Mouse (Mus musculus) neural tube, embryonic 12.5 days (tissue): ENCODE data around the gene Grm1. TPM values are rescaled to one million over a fixed set of nuclear protein-coding genes. Genes with fewer than 3 reads are reported as not detected.

ENCODE experiments used
- ATAC-seq: fragments of 200-750 bp; cut with Nextera tagmentation; 2 replicates; pipeline ENCODE4 v1.8.0; 2017; ENCODE audit warnings: low read depth, mild to moderate bottlenecking, moderate TSS enrichment, moderate library complexity; ENCODE audit not compliant: low FRiP score
- H3K27ac ChIP-seq: fragments of 300-500 bp; sonication (generic); 2 replicates; pipeline ENCODE4 v1.5.1; 2016
- H3K27me3 ChIP-seq: fragments of 300-500 bp; sonication (generic); replicated peaks from 2 replicates; pipeline ENCODE4 v1.6.1; 2016; ENCODE audit warnings: mild to moderate bottlenecking
- H3K36me3 ChIP-seq: fragments of 300-500 bp; sonication (generic); 2 replicates; pipeline ENCODE4 v1.6.1; 2016; ENCODE audit warnings: mild to moderate bottlenecking
- H3K4me1 ChIP-seq: fragments of 300-500 bp; sonication (generic); 2 replicates; pipeline ENCODE4 v1.6.1; 2016
- H3K4me2 ChIP-seq: fragments of 300-500 bp; sonication (generic); replicated peaks from 2 replicates; pipeline ENCODE4 v1.6.1; 2016; ENCODE audit warnings: mild to moderate bottlenecking
- H3K4me3 ChIP-seq: fragments of 300-500 bp; sonication (generic); 2 replicates; pipeline ENCODE4 v1.5.1; 2016
- H3K9ac ChIP-seq: fragments of 300-500 bp; sonication (generic); 2 replicates; pipeline ENCODE4 v1.6.1; 2016; ENCODE audit warnings: mild to moderate bottlenecking
- H3K9me3 ChIP-seq: fragments of 300-500 bp; sonication (generic); 2 replicates; pipeline ENCODE4 v1.6.1; 2016; ENCODE audit warnings: mild to moderate bottlenecking
- WGBS: fragments of 180-500 bp; shearing (Covaris S2); methylation state at CpG from one replicate; pipeline ENCODE4 v1.1.7; 2016; 5-methylcytosine and 5-hydroxymethylcytosine counted together
- polyA plus RNA-seq: library from polyadenylated mRNA; unstranded; fragments of >200 nt; fragmentation: Nextera tagmentation; extraction: Ambion mirVana; gene quantifications from 2 replicates; pipeline ENCODE4 v1.2.1, GENCODE M21; 2016

Grm1 gene
- polyA plus RNA-seq, 1 experiment from 2014 or later = 0.19 TPM

DNA sequence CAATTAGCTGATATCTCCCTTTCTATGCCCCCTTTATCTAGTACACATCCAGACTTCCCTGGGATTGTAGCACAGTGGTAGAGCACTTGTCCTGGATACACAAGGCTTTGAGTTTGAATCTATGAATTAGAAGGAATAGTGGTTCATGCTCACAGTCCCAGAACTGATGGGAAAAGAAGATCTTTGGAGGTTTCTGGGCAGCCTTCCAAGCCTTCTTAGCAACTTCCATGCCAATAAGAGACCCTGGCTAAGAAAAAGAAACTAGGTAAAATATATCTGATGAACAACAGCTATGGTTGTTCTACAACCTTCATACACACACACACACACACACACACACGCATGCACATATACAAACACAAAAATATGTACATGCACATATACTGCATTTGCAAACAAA lies 286.8 kb downstream of the Grm1 start:
- Histone ChIP-seq H3K9ac (no peak overlapping the region), H3K27ac (no peak overlapping the region), H3K36me3 (no peaks in the 10 kb centered on the region), H3K4me3 (no peak overlapping the region), H3K4me1 (no peaks in the 10 kb centered on the region), H3K4me2 (no peak overlapping the region), H3K27me3 (no peaks in the 10 kb centered on the region), H3K9me3 (no peaks in the 10 kb centered on the region)
- 89% methylated on average over 1 of the region's 1 CpGs for WGBS
- ATAC-seq = no peak

DNA sequence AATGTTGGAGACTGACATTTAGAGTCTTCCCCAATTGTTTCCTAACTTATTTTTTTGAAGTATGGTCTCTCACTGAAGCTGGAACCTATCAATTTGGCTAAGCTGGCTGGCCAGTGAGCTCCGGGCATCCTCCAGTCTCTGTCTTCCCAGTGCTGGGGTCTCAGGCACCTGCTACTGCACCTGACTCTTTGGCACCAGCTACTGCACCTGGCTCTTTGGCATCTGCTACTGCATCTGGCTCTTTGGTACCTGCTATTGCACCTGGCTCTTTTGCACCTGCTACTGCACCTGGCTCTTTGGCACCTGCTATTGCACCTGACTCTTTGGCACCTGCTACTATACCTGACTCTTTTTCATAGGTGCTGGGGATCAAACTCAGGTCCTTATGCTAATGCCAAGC lies 291.7 kb downstream of the Grm1 start:
- Histone ChIP-seq H3K27me3 (no peaks in the 10 kb centered on the region), H3K9me3 (no peaks in the 10 kb centered on the region), H3K9ac (no peak overlapping the region), H3K4me2 (no peak overlapping the region), H3K36me3 (no peaks in the 10 kb centered on the region), H3K27ac (no peak overlapping the region), H3K4me1 (no peaks in the 10 kb centered on the region), H3K4me3 (no peak overlapping the region)
- no peak for ATAC-seq
- 69% methylated on average over 1 of the region's 1 CpGs for WGBS

DNA sequence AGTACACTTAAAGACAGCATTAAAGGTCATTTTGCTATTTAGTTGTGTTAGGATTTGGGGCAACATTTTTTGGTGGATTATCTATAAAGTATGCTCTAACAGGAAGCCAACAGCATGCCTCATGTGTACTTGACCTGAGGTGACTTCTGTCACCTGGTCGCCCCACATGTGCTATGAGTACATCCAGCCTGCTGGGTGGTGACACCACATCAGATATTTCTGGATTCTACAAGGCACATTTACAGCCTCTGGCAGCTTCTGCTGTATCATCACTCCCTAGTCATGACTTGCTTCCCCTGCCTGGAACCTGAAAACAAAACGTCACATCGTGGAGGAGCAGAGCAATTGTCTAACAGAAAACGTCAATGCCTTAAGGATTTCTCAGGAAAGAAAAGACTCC lies 292.2 kb downstream of the Grm1 start:
- Histone ChIP-seq H3K27ac (no peak overlapping the region), H3K4me3 (no peak overlapping the region), H3K9me3 (no peaks in the 10 kb centered on the region), H3K36me3 (no peaks in the 10 kb centered on the region), H3K4me1 (no peaks in the 10 kb centered on the region), H3K27me3 (no peaks in the 10 kb centered on the region), H3K4me2 (no peak overlapping the region), H3K9ac (no peak overlapping the region)
- no peak for ATAC-seq
- WGBS = 85% methylated on average over 4 of the region's 4 CpGs

DNA sequence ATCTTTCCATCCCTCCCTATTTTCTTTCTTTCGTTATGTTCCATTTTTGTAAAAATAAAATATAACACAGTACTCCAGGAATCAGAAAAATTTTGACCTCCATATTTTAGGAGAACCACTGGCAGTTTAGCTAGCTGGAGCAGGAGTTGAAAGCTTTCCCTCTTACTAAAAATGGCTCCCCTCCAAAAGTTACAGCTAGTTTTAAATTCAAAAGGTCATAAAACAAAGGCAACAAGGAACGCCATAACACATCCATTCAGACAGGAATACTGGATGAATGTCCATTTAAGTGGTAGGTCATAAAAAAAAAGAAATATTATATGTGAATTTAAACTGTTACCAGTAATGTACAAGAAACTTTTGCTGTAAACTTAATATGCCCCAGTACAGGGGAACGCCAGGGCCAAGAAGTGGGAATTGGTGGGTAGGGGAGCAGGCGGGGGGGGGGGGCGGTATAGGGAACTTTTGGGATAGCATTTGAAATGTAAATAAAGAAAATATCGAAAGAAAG lies 294.2 kb downstream of the Grm1 start:
- 75% methylated on average over 5 of the region's 6 CpGs for WGBS

DNA sequence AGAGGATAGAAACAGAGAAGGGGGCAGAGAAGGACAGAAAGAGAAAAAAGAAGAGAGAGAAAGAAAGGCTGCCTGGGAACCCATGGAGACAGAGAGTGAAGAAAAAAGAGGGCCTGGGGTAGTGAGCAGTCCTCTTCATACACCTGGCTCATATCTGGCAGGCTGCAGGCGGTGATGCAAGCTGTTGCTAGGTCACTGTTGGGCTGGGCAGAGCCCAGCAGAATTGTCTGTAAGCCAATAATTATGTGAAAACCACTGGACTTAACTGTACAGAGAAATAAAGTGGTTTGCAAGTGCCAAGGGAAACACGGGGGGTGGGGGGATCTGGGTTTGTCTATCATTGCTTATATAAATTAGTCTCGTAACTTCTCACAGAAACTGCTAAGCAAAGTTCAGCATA lies 297.0 kb downstream of the Grm1 start:
- H3K9me3 ChIP-seq = no peaks in the 10 kb centered on the region
- H3K9ac ChIP-seq = no peak overlapping the region
- no peaks in the 10 kb centered on the region for H3K27me3 ChIP-seq
- H3K4me1 ChIP-seq = no peaks in the 10 kb centered on the region
- H3K4me3 ChIP-seq = no peak overlapping the region
- no peak overlapping the region for H3K27ac ChIP-seq
- H3K4me2 ChIP-seq = no peak overlapping the region
- no peak for ATAC-seq
- 87% methylated on average over 3 of the region's 3 CpGs for WGBS
- H3K36me3 ChIP-seq = no peaks in the 10 kb centered on the region

More for the DNA sequence above, 294.2 kb downstream of the Grm1 start:
- no peak overlapping the region for H3K4me2 ChIP-seq
- no peak overlapping the region for H3K9ac ChIP-seq
- no peaks in the 10 kb centered on the region for H3K9me3 ChIP-seq
- ATAC-seq = no peak
- H3K27ac ChIP-seq = no peak overlapping the region
- H3K4me3 ChIP-seq = no peak overlapping the region
- no peaks in the 10 kb centered on the region for H3K36me3 ChIP-seq
- no peaks in the 10 kb centered on the region for H3K27me3 ChIP-seq
- no peaks in the 10 kb centered on the region for H3K4me1 ChIP-seq

DNA sequence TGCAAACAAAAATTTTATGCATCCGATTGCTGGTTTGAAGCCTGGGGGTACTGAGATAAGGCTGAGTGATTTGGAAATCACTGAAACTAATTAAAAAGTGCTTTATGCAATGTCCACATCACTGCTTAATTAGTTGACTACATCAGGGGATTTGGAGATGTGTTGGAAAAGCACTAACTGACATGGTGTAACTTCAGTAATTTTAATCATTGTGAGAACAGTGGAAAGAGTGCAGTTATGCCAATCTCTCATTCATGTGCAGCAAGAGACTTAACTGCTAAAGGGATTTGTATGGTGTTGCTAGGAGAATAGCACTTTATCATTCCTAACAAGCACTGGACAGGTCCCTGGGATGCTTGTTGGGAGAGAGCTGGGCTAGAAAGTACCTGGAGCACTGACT lies 307.3 kb downstream of the Grm1 start:
- WGBS = 83% methylated on average over 1 of the region's 1 CpGs
- Histone ChIP-seq H3K4me2 (no peak overlapping the region), H3K36me3 (no peaks in the 10 kb centered on the region), H3K4me1 (no peaks in the 10 kb centered on the region), H3K9ac (no peak overlapping the region), H3K4me3 (no peak overlapping the region), H3K27ac (no peak overlapping the region), H3K9me3 (no peaks in the 10 kb centered on the region), H3K27me3 (no peaks in the 10 kb centered on the region)
- ATAC-seq = 0 out of 2 replicates have a peak, but pooled peaks have one; percentile 29

DNA sequence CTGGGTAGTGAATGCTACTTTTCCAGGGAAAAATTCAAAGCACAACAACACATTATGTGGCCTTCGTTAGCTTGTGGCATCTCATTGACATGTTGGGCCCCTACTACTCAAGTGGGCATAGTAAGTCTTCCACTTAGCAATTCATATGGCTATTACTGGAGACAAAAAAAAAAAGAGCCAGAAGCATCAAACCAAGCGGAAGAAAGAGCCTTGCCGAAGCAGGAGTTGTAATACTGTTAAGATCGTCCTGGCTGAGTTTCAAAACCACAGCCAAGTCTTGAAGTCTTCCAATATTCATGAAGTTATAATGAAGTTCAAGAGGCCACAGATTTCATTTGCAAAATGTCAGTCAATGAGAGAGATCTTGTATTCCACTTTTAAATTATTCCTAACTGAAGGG lies 319.1 kb downstream of the Grm1 start:
- H3K27ac ChIP-seq = no peak overlapping the region
- H3K4me1 ChIP-seq = no peaks in the 10 kb centered on the region
- 84% methylated on average over 4 of the region's 4 CpGs for WGBS
- no peak overlapping the region for H3K4me2 ChIP-seq
- H3K9me3 ChIP-seq = no peaks in the 10 kb centered on the region
- H3K27me3 ChIP-seq = no peaks in the 10 kb centered on the region
- H3K4me3 ChIP-seq = no peak overlapping the region
- H3K9ac ChIP-seq = no peak overlapping the region
- no peaks in the 10 kb centered on the region for H3K36me3 ChIP-seq
- ATAC-seq = no peak

DNA sequence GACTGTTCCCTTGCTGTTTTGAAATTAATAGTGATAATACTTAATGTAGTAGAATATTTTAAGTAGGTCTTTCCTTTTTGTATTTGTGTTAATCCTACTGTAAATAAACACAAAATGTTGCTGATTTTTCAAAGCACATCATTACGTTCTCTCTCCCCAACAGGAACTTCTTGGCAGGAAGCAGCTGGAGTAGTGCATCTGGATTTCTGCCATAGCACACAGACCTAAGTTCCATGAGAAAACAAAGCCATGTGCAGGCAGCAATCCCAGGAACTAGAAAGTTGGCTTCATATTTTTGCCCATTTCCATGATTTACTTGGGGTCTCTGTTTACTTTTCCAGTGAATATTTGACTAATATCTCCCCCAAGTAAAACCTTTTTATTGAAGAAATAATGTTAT lies 320.9 kb downstream of the Grm1 start:
- no peak overlapping the region for H3K4me2 ChIP-seq
- H3K36me3 ChIP-seq = no peaks in the 10 kb centered on the region
- H3K27me3 ChIP-seq = no peaks in the 10 kb centered on the region
- no peak overlapping the region for H3K27ac ChIP-seq
- H3K4me3 ChIP-seq = no peak overlapping the region
- no peak for ATAC-seq
- H3K9me3 ChIP-seq = no peaks in the 10 kb centered on the region
- WGBS = 84% methylated on average over 1 of the region's 1 CpGs
- H3K4me1 ChIP-seq = no peaks in the 10 kb centered on the region
- no peak overlapping the region for H3K9ac ChIP-seq

DNA sequence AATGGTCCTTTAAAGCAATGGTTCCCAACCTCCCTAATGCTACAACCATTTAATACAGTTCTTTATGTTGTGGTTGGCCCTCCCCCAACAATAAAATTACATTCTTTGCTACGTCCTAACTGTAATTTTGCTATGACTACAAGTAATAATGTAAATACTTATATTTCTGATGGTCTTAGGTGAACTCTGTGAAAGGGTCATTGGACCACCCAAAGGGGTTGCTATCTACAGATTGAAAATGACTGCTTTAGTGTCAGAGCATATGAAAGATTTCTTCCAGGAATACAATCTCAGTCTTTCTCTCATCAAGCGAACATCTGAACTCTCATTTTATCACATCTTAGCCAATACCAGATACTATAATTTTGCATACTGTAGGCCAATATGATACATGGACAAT lies 321.4 kb downstream of the Grm1 start:
- H3K4me2 ChIP-seq = no peak overlapping the region
- no peaks in the 10 kb centered on the region for H3K4me1 ChIP-seq
- no peak overlapping the region for H3K4me3 ChIP-seq
- H3K9ac ChIP-seq = no peak overlapping the region
- no peak overlapping the region for H3K27ac ChIP-seq
- no peak for ATAC-seq
- no peaks in the 10 kb centered on the region for H3K9me3 ChIP-seq
- WGBS = 80% methylated on average over 2 of the region's 2 CpGs
- no peaks in the 10 kb centered on the region for H3K36me3 ChIP-seq
- no peaks in the 10 kb centered on the region for H3K27me3 ChIP-seq

DNA sequence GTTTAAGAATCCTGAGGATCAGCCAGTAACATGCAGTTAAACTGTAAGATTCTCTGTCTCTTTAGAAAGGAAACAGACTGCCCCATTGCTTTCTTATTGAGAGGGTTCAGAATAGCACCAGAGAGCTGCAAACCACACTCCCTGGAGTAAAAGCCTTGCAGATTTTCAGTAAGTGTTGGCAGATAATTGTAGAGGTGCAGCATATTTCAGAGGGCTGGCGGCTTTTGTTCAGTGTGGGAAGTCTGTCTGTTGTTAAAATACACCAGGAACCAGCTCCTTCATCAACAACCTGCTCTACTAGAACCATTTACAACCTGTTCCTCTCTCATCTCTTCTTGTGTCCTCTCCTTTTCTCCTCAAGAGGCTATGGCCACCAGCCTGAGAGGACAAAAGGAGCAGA lies 331.1 kb downstream of the Grm1 start:
- Histone ChIP-seq H3K9ac (no peak overlapping the region), H3K4me3 (no peak overlapping the region), H3K9me3 (no peaks in the 10 kb centered on the region), H3K27ac (no peak overlapping the region), H3K4me2 (no peak overlapping the region), H3K4me1 (no peaks in the 10 kb centered on the region), H3K36me3 (no peaks in the 10 kb centered on the region), H3K27me3 (no peaks in the 10 kb centered on the region)
- 97% methylated on average over 1 of the region's 1 CpGs for WGBS
- ATAC-seq = no peak

DNA sequence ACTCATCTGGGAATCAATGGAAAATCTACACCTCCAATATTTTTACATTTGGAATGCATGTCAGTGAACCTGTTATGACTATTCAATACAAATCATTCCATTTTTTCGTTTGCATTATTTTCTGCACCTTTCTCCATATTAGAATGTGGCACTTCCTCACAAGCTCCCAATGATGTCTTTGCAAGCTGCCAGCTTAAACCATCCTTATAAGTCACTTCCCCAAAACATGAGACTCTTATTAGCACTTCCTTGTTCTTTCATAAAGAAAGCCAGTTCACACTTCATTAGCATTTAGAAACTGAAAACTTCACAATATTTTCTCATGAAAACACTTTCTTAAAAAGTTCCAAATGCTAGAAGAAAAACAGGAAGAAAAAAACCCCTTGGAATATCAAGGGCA lies 338.1 kb downstream of the Grm1 start:
- no peak overlapping the region for H3K4me2 ChIP-seq
- H3K4me3 ChIP-seq = no peak overlapping the region
- WGBS = 73% methylated on average over 1 of the region's 1 CpGs
- no peaks in the 10 kb centered on the region for H3K9me3 ChIP-seq
- H3K27ac ChIP-seq = no peak overlapping the region
- no peaks in the 10 kb centered on the region for H3K4me1 ChIP-seq
- H3K9ac ChIP-seq = no peak overlapping the region
- no peak for ATAC-seq
- no peaks in the 10 kb centered on the region for H3K36me3 ChIP-seq
- no peaks in the 10 kb centered on the region for H3K27me3 ChIP-seq

DNA sequence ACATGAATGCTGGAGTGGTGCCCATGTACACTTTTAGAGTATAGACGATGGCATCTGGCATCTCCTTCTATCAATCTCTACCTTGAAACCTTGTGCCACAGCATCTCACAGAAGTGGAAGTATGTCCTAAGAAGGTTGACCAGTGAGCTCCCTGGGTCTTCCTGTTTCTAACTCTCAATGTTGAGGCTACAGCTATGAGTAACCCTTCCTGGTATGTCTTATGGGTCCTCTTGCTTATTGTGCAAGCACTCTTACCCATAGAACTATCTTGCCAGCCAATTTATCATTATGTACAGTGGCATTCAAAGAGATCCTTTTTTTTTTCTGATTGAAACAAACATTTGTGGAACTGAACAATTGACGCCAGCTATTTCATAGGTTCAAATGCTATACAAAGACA lies 340.0 kb downstream of the Grm1 start:
- ATAC-seq = no peak
- H3K36me3 ChIP-seq = no peaks in the 10 kb centered on the region

DNA sequence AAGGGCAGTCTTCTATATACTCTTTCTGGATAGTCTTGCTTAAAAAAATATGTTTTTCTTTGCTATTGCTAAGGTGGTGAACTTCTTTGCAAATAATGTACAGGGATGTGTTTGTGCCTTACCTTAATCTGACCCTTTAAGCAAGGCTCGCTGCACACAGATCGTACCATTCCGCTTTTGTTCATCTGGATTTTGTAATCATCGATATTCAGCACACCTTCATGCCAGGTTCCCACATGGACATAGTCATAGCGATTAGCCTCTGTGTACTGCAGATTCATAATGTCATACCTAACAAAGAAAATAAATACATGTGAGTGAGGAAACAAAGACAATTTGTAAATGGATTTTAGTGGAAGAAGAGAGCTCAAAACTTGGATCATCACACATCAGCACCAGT lies 340.8 kb downstream of the Grm1 start:
- no peak overlapping the region for H3K9ac ChIP-seq
- no peak overlapping the region for H3K4me3 ChIP-seq
- H3K4me2 ChIP-seq = no peak overlapping the region
- no peak for ATAC-seq
- no peaks in the 10 kb centered on the region for H3K4me1 ChIP-seq
- no peaks in the 10 kb centered on the region for H3K27me3 ChIP-seq
- H3K36me3 ChIP-seq = no peaks in the 10 kb centered on the region
- H3K27ac ChIP-seq = no peak overlapping the region
- 94% methylated on average over 5 of the region's 5 CpGs for WGBS
- H3K9me3 ChIP-seq = no peaks in the 10 kb centered on the region

More for the DNA sequence above, 340.0 kb downstream of the Grm1 start:
- no peak overlapping the region for H3K27ac ChIP-seq
- H3K4me2 ChIP-seq = no peak overlapping the region
- no peaks in the 10 kb centered on the region for H3K4me1 ChIP-seq
- 87% methylated on average over 2 of the region's 2 CpGs for WGBS
- no peak overlapping the region for H3K9ac ChIP-seq
- no peaks in the 10 kb centered on the region for H3K9me3 ChIP-seq
- H3K27me3 ChIP-seq = no peaks in the 10 kb centered on the region
- H3K4me3 ChIP-seq = no peak overlapping the region
